Mouse (Mus musculus) forebrain, embryonic 14.5 days (tissue): ENCODE data around the gene Pitpnc1. TPM values are rescaled to one million over a fixed set of nuclear protein-coding genes. Genes with fewer than 3 reads are reported as not detected.

Experiments used
- ATAC-seq: fragments of 200-750 bp; cut with Nextera tagmentation; 2 replicates; pipeline ENCODE4 v1.8.0; 2017; ENCODE audit warnings: mild to moderate bottlenecking, moderate library complexity
- DNase-seq: peaks from one replicate; pipeline ENCODE4 v3.0.0-alpha.2; 2015; ENCODE audit warnings: low spot score
- H3K27ac ChIP-seq: fragments of 300-500 bp; sonication (generic); 2 replicates; pipeline ENCODE4 v1.5.1; 2014; ENCODE audit warnings: low read depth, mild to moderate bottlenecking, control low read depth, low read length, moderate library complexity
- H3K27me3 ChIP-seq: fragments of 300-500 bp; sonication (generic); replicated peaks from 2 replicates; pipeline ENCODE4 v1.6.1; 2014; ENCODE audit warnings: low read length, control low read depth, mixed read lengths; ENCODE audit not compliant: control insufficient read depth, insufficient read depth
- H3K36me3 ChIP-seq: fragments of 300-500 bp; sonication (generic); 2 replicates; pipeline ENCODE4 v1.6.1; 2014; ENCODE audit warnings: low read length, control low read depth; ENCODE audit not compliant: control insufficient read depth, insufficient read depth
- H3K4me1 ChIP-seq: fragments of 300-500 bp; sonication (generic); 2 replicates; pipeline ENCODE4 v1.6.1; 2014; ENCODE audit warnings: antibody characterized with exemption, low read length, control low read depth; ENCODE audit not compliant: control insufficient read depth, insufficient read depth
- H3K4me2 ChIP-seq: fragments of 300-500 bp; sonication (generic); 2 replicates; pipeline ENCODE4 v1.6.1; 2014; ENCODE audit warnings: mild to moderate bottlenecking, control low read depth, low read length
- H3K4me3 ChIP-seq: fragments of 300-500 bp; sonication (generic); 2 replicates; pipeline ENCODE4 v1.5.1; 2014; ENCODE audit warnings: low read depth, low read length, control low read depth
- H3K9ac ChIP-seq: fragments of 300-500 bp; sonication (generic); 2 replicates; pipeline ENCODE4 v1.6.1; 2014; ENCODE audit warnings: mild to moderate bottlenecking, low read length, control low read depth, moderate library complexity
- H3K9me3 ChIP-seq: fragments of 300-500 bp; sonication (generic); replicated peaks from 2 replicates; pipeline ENCODE4 v1.6.1; 2016; ENCODE audit warnings: low read length, control low read depth, mixed read lengths; ENCODE audit not compliant: control insufficient read depth
- WGBS: fragments of 180-500 bp; shearing (Covaris S2); extraction: QIAGEN DNeasy Blood & Tissue Kit; methylation state at CpG from one replicate; pipeline ENCODE4 v1.1.7; 2014; 5-methylcytosine and 5-hydroxymethylcytosine counted together
- polyA plus RNA-seq: library from polyadenylated mRNA; unstranded; fragments of >200 nt; fragmentation: Nextera tagmentation; extraction: Ambion mirVana; gene quantifications from 2 replicates; pipeline ENCODE4 v1.2.1, GENCODE M21; 2014

Gene Pitpnc1
- polyA plus RNA-seq, 1 experiment from 2014 or later: 31.4 TPM

GRCm38 (mm10) chr11:107331425-107331824, 139.1 kb downstream of the Pitpnc1 start:
- Histone ChIP-seq H3K4me2 (no peak overlapping the region), H3K27me3 (no peaks in the 10 kb centered on the region), H3K9ac (no peak overlapping the region), H3K36me3 (no peaks in the 10 kb centered on the region), H3K27ac (no peak overlapping the region), H3K9me3 (no peaks in the 10 kb centered on the region), H3K4me1 (no peaks in the 10 kb centered on the region; the same call in 1 of the 2 replicates), H3K4me3 (no peak overlapping the region)
- ATAC-seq (no peak), DNase-seq (no peak)
- 75% methylated on average over 2 of the region's 2 CpGs for WGBS

GRCm38 (mm10) chr11:107327326-107327725, 143.2 kb downstream of the Pitpnc1 start:
- Histone ChIP-seq H3K9ac (no peak overlapping the region), H3K4me1 (peaks cover 10% of the 10 kb centered on the region), H3K27me3 (no peaks in the 10 kb centered on the region), H3K9me3 (no peaks in the 10 kb centered on the region; the same call in 1 of the 2 replicates), H3K36me3 (no peaks in the 10 kb centered on the region), H3K27ac (no peak overlapping the region), H3K4me3 (no peak overlapping the region), H3K4me2 (no peak overlapping the region)
- 91% methylated on average over 10 of the region's 10 CpGs for WGBS
- ATAC-seq: no peak
- no peak for DNase-seq

- H3K4me1 ChIP-seq: peaks cover 10% of the 10 kb centered on the region
- no peaks in the 10 kb centered on the region for H3K36me3 ChIP-seq
- H3K9ac ChIP-seq: no peak overlapping the region
- no peak overlapping the region; the same call in 1 of the 2 replicates for H3K27ac ChIP-seq
- H3K4me2 ChIP-seq: no peak overlapping the region
- WGBS: 27% methylated on average over 14 of the region's 14 CpGs
- ATAC-seq (peak; percentile 58; the same call in 1 of the 2 replicates), DNase-seq (peak; percentile 45)
- H3K27me3 ChIP-seq: no peaks in the 10 kb centered on the region
- no peak overlapping the region for H3K4me3 ChIP-seq
- no peaks in the 10 kb centered on the region; the same call in 1 of the 2 replicates for H3K9me3 ChIP-seq
These were observed 144.5 kb downstream of the Pitpnc1 start for GRCm38 (mm10) chr11:107325739-107326725.

- DNase-seq: no peak
- H3K4me3 ChIP-seq: no peak overlapping the region
- 70% methylated on average over 4 of the region's 4 CpGs for WGBS
- H3K4me2 ChIP-seq: no peak overlapping the region
- H3K9me3 ChIP-seq: no peaks in the 10 kb centered on the region; the same call in 1 of the 2 replicates
- peaks cover 10% of the 10 kb centered on the region for H3K4me1 ChIP-seq
- 0 out of 2 replicates have a peak overlapping the region, but pooled peaks have one; percentile 27 for H3K27ac ChIP-seq
- H3K9ac ChIP-seq: no peak overlapping the region
- no peaks in the 10 kb centered on the region for H3K36me3 ChIP-seq
- no peak for ATAC-seq
- no peaks in the 10 kb centered on the region for H3K27me3 ChIP-seq
These were observed 145.3 kb downstream of the Pitpnc1 start for GRCm38 (mm10) chr11:107325226-107325625.

GRCm38 (mm10) chr11:107323173-107323572, 147.3 kb downstream of the Pitpnc1 start:
- H3K27me3 ChIP-seq: no peaks in the 10 kb centered on the region
- H3K27ac ChIP-seq: no peak overlapping the region
- WGBS: 37% methylated on average over 18 of the region's 18 CpGs

GRCm38 (mm10) chr11:107322226-107322625, 148.3 kb downstream of the Pitpnc1 start:
- WGBS: 92% methylated on average over 13 of the region's 13 CpGs
- Histone ChIP-seq H3K36me3 (no peaks in the 10 kb centered on the region), H3K4me1 (peaks cover 10% of the 10 kb centered on the region), H3K27me3 (no peaks in the 10 kb centered on the region), H3K4me2 (no peak overlapping the region), H3K4me3 (no peak overlapping the region), H3K9ac (no peak overlapping the region), H3K9me3 (no peaks in the 10 kb centered on the region; the same call in 1 of the 2 replicates), H3K27ac (no peak overlapping the region)
- no peak for DNase-seq
- ATAC-seq: no peak

More at GRCm38 (mm10) chr11:107323173-107323572, 147.3 kb downstream of the Pitpnc1 start:
- Histone ChIP-seq H3K9ac (no peak overlapping the region), H3K4me3 (no peak overlapping the region), H3K4me1 (peaks cover 10% of the 10 kb centered on the region), H3K36me3 (no peaks in the 10 kb centered on the region), H3K4me2 (no peak overlapping the region), H3K9me3 (no peaks in the 10 kb centered on the region; the same call in 1 of the 2 replicates)
- ATAC-seq: no peak
- peak; percentile 29 for DNase-seq

- DNase-seq (no peak), ATAC-seq (no peak)
- 97% methylated on average over 3 of the region's 3 CpGs for WGBS
- no peaks in the 10 kb centered on the region; the same call in 1 of the 2 replicates for H3K9me3 ChIP-seq
- no peak overlapping the region for H3K4me2 ChIP-seq
- no peaks in the 10 kb centered on the region for H3K36me3 ChIP-seq
- H3K9ac ChIP-seq: no peak overlapping the region
- peaks cover 10% of the 10 kb centered on the region for H3K4me1 ChIP-seq
- no peak overlapping the region for H3K27ac ChIP-seq
- no peak overlapping the region for H3K4me3 ChIP-seq
- no peaks in the 10 kb centered on the region for H3K27me3 ChIP-seq
These were observed 148.7 kb downstream of the Pitpnc1 start for GRCm38 (mm10) chr11:107321819-107322218.

GRCm38 (mm10) chr11:107319861-107320260, 150.6 kb downstream of the Pitpnc1 start:
- Histone ChIP-seq H3K4me2 (no peak overlapping the region), H3K4me3 (no peak overlapping the region), H3K36me3 (no peaks in the 10 kb centered on the region), H3K9me3 (no peaks in the 10 kb centered on the region; the same call in 1 of the 2 replicates), H3K4me1 (no peaks in the 10 kb centered on the region), H3K9ac (no peak overlapping the region), H3K27ac (no peak overlapping the region), H3K27me3 (no peaks in the 10 kb centered on the region)
- peak; percentile 23 for DNase-seq
- no peak for ATAC-seq
- WGBS: 53% methylated on average over 10 of the region's 10 CpGs
